Mouse (Mus musculus) gonadal fat pad, adult 2 months (tissue): ENCODE results near the gene Klf5. TPM values are rescaled to one million over a fixed set of nuclear protein-coding genes. Genes with fewer than 3 reads are reported as not detected.
A peak's percentile ranks its signal among the peaks of the same experiment; 100 is the strongest.

Source experiments
- DNase-seq: peaks from one replicate; pipeline ENCODE4 v3.0.0-alpha.2; 2012; ENCODE audit warnings: low read depth
- polyA plus RNA-seq: library from polyadenylated mRNA; depleted of rRNA; stranded (reverse); fragments of >200 nt; gene quantifications from 2 replicates; pipeline ENCODE4 v1.2.3, GENCODE M21; 2012; rRNA removed

Gene Klf5
- polyA plus RNA-seq, result 1.6 and 2.8 TPM in 2 replicates

- DNase-seq, result peak; percentile 41
These were observed at the start of gene Klf5 for GRCm38 (mm10) chr14:99298385-99299021. Gene Klf5, plus strand, starts transcription at chr14:99298691.

GRCm38 (mm10) chr14:99262026-99262425 is 36.5 kb upstream of the Klf5 start:
- DNase-seq, result no peak

GRCm38 (mm10) chr14:99263816-99264215 is 34.7 kb upstream of the Klf5 start:
- no peak for DNase-seq

GRCm38 (mm10) chr14:99265791-99266190 is 32.7 kb upstream of the Klf5 start:
- no peak for DNase-seq

GRCm38 (mm10) chr14:99266749-99267148 is 31.7 kb upstream of the Klf5 start:
- no peak for DNase-seq

GRCm38 (mm10) chr14:99274056-99274455 is 24.4 kb upstream of the Klf5 start:
- no peak for DNase-seq

GRCm38 (mm10) chr14:99275827-99276226 is 22.7 kb upstream of the Klf5 start:
- no peak for DNase-seq

- DNase-seq, result no peak
These were observed 20.2 kb upstream of the Klf5 start for GRCm38 (mm10) chr14:99278312-99278711.

GRCm38 (mm10) chr14:99278763-99279486 is 19.6 kb upstream of the Klf5 start:
- no peak for DNase-seq

GRCm38 (mm10) chr14:99280399-99280798 is 18.1 kb upstream of the Klf5 start:
- DNase-seq, result no peak

- no peak for DNase-seq
These were observed 17.6 kb upstream of the Klf5 start for GRCm38 (mm10) chr14:99280825-99281433.

- DNase-seq, result no peak
These were observed 13.0 kb upstream of the Klf5 start for GRCm38 (mm10) chr14:99285486-99285885.

- no peak for DNase-seq
These were observed 6.3 kb upstream of the Klf5 start for GRCm38 (mm10) chr14:99292176-99292575.

GRCm38 (mm10) chr14:99294424-99294823 is 4.1 kb upstream of the Klf5 start:
- DNase-seq, result no peak

- no peak for DNase-seq
These were observed 2.7 kb upstream of the Klf5 start for GRCm38 (mm10) chr14:99295606-99296341.

GRCm38 (mm10) chr14:99299022-99299481 is 561 bp downstream of the Klf5 start:
- no peak for DNase-seq

GRCm38 (mm10) chr14:99299701-99300191 is 1.3 kb downstream of the Klf5 start:
- DNase-seq, result no peak

GRCm38 (mm10) chr14:99301472-99301871 is 3.0 kb downstream of the Klf5 start:
- DNase-seq, result no peak

GRCm38 (mm10) chr14:99304387-99304786 is 5.9 kb downstream of the Klf5 start:
- DNase-seq, result no peak

- DNase-seq, result no peak
These were observed 6.7 kb downstream of the Klf5 start for GRCm38 (mm10) chr14:99304997-99305792.

- DNase-seq, result no peak
These were observed 7.9 kb downstream of the Klf5 start for GRCm38 (mm10) chr14:99306410-99306809.
